Mouse (Mus musculus): ENCODE measurements around the gene Slc25a39.

DNA sequence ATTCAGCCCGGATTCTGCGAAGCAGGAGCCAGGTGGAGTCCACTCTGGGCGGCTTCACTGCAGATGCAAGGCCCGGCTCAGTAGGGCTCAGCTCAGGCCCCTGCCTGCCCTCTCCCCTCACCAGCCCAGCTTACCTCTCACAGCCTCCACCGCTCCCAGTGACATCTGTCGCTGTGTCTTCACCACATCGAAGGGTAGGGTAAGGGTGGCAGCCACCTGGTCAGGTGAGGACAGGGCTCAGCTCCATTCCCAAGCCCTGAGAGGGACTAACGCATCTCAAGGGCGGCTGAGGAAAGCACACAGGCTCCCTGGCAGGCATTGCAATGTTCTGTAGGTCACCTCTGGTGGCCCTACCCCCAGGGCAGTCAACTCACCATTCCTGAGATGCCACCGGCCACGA, 4.1 kb downstream of the Slc25a39 start:
- no peak for TF ChIP-seq POLR2A (IDR thresholded peaks at IDR 0.05; ENCODE audit: extremely low read depth, insufficient read depth, low read length)
- TF ChIP-seq CTCF (IDR thresholded peaks at IDR 0.05; ENCODE audit: extremely low read depth, insufficient read depth, low read length) = no peak
